Mouse (Mus musculus) liver, embryonic 11.5 days (tissue): ENCODE results near the gene Ccdc141. TPM values are rescaled to one million over a fixed set of nuclear protein-coding genes. Genes with fewer than 3 reads are reported as not detected.

Experiments used
- ATAC-seq: fragments of 200-750 bp; cut with Nextera tagmentation; replicated peaks from 2 replicates; pipeline ENCODE4 v1.8.0; 2017; ENCODE audit warnings: moderate number of reproducible peaks, mild to moderate bottlenecking, moderate TSS enrichment, moderate library complexity; ENCODE audit not compliant: low FRiP score
- DNase-seq: peaks from one replicate; pipeline ENCODE4 v3.0.0-alpha.2; 2017; ENCODE audit warnings: low spot score
- H3K27ac ChIP-seq: fragments of 300-500 bp; sonication (generic); 2 replicates; pipeline ENCODE4 v1.5.1; 2014; ENCODE audit warnings: mild to moderate bottlenecking, low read depth, low read length, control low read depth
- H3K27me3 ChIP-seq: fragments of 300-500 bp; sonication (generic); replicated peaks from 2 replicates; pipeline ENCODE4 v1.6.1; 2014; ENCODE audit warnings: low read length, mixed read lengths; ENCODE audit not compliant: control insufficient read depth, insufficient read depth
- H3K36me3 ChIP-seq: fragments of 300-500 bp; sonication (generic); 2 replicates; pipeline ENCODE4 v1.6.1; 2014; ENCODE audit warnings: mild to moderate bottlenecking, low read length, moderate library complexity, mixed read lengths; ENCODE audit not compliant: control insufficient read depth, insufficient read depth
- H3K4me1 ChIP-seq: fragments of 300-500 bp; sonication (generic); replicated peaks from 2 replicates; pipeline ENCODE4 v1.6.1; 2014; ENCODE audit warnings: low read length, mixed read lengths; ENCODE audit not compliant: control insufficient read depth, insufficient read depth
- H3K4me2 ChIP-seq: fragments of 300-500 bp; sonication (generic); 2 replicates; pipeline ENCODE4 v1.6.1; 2014; ENCODE audit warnings: mild to moderate bottlenecking, control low read depth, moderate library complexity
- H3K4me3 ChIP-seq: fragments of 300-500 bp; sonication (generic); 2 replicates; pipeline ENCODE4 v1.5.1; 2014; ENCODE audit warnings: low read depth, low read length, control low read depth
- H3K9ac ChIP-seq: fragments of 300-500 bp; sonication (generic); 2 replicates; pipeline ENCODE4 v1.6.1; 2014; ENCODE audit warnings: low read depth, low read length, control low read depth
- H3K9me3 ChIP-seq: fragments of 300-500 bp; sonication (generic); 2 replicates; pipeline ENCODE4 v1.6.1; 2016; ENCODE audit warnings: low read length, inconsistent platforms, mixed read lengths; ENCODE audit not compliant: control insufficient read depth
- WGBS: fragments of 180-500 bp; shearing (Covaris S2); extraction: QIAGEN DNeasy Blood & Tissue Kit; methylation state at CpG from one replicate; pipeline ENCODE4 v1.1.7; 2014; 5-methylcytosine and 5-hydroxymethylcytosine counted together
- polyA plus RNA-seq: library from polyadenylated mRNA; unstranded; fragments of >200 nt; fragmentation: Nextera tagmentation; extraction: Ambion mirVana; gene quantifications from 2 replicates; pipeline ENCODE4 v1.2.1, GENCODE M21; 2014

Gene Ccdc141
- polyA plus RNA-seq, 1 experiment from 2014 or later, result 6.3 TPM

DNA sequence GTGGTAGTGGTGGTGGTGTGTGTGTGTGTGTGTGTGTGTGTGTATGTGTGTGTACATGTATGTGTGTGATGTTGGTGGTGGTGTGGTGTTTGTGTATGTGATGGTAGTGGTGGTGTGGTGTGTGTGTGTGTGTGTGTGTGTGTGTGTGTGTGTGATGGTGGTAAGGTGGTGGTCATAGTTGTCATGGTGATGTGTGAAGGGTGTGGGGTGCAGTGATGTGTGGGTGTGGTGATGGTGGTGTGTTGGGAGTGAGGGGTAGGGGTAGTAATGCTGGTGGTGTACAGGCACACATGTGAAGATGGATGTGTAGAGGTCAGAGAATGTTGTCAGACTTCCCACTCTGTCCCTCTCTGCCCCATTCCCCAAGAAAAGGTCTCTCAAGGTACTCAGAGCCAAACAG, 85.1 kb downstream of the Ccdc141 start:
- no peak overlapping the region for H3K4me2 ChIP-seq
- H3K27ac ChIP-seq, result no peak overlapping the region
- H3K4me3 ChIP-seq, result no peak overlapping the region
- DNase-seq, result no peak
- H3K36me3 ChIP-seq, result no peaks in the 10 kb centered on the region
- no peaks in the 10 kb centered on the region for H3K9me3 ChIP-seq
- no peak for ATAC-seq
- no peaks in the 10 kb centered on the region for H3K4me1 ChIP-seq
- no peaks in the 10 kb centered on the region for H3K27me3 ChIP-seq
- H3K9ac ChIP-seq, result no peak overlapping the region

DNA sequence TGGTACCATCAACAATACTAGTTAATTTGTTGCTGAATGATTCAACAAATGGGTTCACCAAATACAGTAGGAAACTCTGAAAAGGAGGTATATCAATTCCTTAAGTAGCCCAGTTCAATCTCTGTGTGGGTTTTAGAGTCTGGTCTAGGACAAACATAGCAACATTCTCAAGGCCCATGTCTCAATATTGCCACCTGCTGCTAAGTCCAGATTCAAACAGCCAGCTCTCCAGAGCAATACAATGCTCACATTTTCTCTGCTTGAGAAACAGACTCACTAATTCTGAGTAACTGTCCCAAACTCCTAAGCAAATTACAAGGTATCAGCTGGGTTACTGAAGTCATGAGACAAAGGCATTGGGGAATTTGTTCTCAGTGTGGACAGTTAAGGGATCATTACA, 85.8 kb downstream of the Ccdc141 start:
- H3K27ac ChIP-seq, result no peak overlapping the region
- no peak overlapping the region for H3K4me3 ChIP-seq
- ATAC-seq (no peak), DNase-seq (no peak)
- no peaks in the 10 kb centered on the region for H3K4me1 ChIP-seq
- no peaks in the 10 kb centered on the region for H3K27me3 ChIP-seq
- no peak overlapping the region for H3K9ac ChIP-seq
- H3K4me2 ChIP-seq, result no peak overlapping the region
- H3K36me3 ChIP-seq, result no peaks in the 10 kb centered on the region
- no peaks in the 10 kb centered on the region for H3K9me3 ChIP-seq

DNA sequence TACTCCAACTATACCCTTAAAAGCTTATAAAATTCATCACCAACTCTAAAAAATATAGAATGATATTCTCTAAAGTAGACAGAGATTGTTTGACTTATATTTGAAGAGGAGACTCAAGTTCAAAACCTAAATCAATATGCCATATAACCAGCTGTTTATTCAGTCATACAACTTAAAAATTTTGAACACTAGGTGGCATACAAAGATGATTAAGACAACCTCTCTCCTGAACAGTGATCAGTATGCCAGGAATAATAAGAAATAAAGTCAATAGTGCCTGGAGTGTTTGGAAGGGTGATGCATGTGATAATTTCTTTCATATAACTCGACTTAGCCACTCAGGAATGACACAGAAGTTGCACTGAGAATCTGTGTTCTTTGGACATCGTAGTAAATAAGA, 89.3 kb downstream of the Ccdc141 start:
- Histone ChIP-seq H3K27me3 (no peaks in the 10 kb centered on the region), H3K36me3 (no peaks in the 10 kb centered on the region), H3K9me3 (no peaks in the 10 kb centered on the region), H3K4me3 (no peak overlapping the region), H3K4me2 (no peak overlapping the region), H3K4me1 (no peaks in the 10 kb centered on the region), H3K27ac (no peak overlapping the region), H3K9ac (no peak overlapping the region)
- DNase-seq (no peak), ATAC-seq (no peak)
- WGBS, result 63% methylated on average over 2 of the region's 2 CpGs

DNA sequence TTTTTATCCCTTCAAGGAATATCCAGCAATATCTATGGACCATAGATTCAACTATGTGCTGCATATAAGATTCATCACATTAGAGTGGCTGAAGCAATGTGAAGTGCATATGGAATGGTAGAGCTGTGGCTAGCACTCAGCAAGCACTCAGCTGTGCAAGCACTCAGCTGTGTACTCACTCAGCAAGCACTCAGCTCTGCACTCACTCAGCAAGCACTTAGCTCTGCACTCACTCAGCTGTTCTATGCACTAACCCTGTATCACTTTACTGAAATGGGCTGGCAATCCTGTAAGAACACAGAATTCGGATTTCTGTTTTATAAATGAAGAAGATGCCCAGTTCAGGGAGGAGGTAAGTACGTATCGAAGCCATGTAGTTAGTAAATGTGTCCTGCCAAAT, 89.8 kb downstream of the Ccdc141 start:
- DNase-seq (no peak), ATAC-seq (no peak)
- H3K36me3 ChIP-seq, result no peaks in the 10 kb centered on the region
- H3K4me1 ChIP-seq, result no peaks in the 10 kb centered on the region
- no peak overlapping the region for H3K4me2 ChIP-seq
- H3K4me3 ChIP-seq, result no peak overlapping the region
- no peak overlapping the region for H3K27ac ChIP-seq
- no peaks in the 10 kb centered on the region for H3K27me3 ChIP-seq
- 81% methylated on average over 3 of the region's 3 CpGs for WGBS
- H3K9ac ChIP-seq, result no peak overlapping the region
- H3K9me3 ChIP-seq, result no peaks in the 10 kb centered on the region

DNA sequence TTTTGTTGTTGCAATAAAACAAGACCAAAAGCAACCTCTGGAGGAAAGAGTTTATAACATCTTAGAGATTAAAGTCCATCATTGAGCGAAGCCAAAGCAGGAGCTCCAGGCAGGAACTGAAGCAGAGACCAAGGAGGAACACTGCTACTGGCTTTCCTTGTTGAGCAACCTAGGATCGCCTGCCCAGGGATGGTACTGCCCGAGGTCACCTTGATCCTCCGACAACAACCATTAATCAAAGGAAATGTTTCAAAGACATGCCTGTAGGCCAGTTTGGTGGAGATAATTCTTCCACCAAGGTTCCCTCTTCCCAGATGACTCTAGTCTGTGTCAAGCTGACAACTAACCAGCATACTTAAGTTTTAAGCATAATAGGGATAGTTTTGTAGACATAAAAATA, 91.7 kb downstream of the Ccdc141 start:
- Histone ChIP-seq H3K9ac (no peak overlapping the region), H3K4me1 (no peaks in the 10 kb centered on the region), H3K36me3 (no peaks in the 10 kb centered on the region), H3K4me3 (no peak overlapping the region), H3K4me2 (no peak overlapping the region), H3K27me3 (no peaks in the 10 kb centered on the region), H3K27ac (no peak overlapping the region), H3K9me3 (no peaks in the 10 kb centered on the region)
- no peak for ATAC-seq
- WGBS, result 69% methylated on average over 4 of the region's 4 CpGs
- DNase-seq, result no peak

DNA sequence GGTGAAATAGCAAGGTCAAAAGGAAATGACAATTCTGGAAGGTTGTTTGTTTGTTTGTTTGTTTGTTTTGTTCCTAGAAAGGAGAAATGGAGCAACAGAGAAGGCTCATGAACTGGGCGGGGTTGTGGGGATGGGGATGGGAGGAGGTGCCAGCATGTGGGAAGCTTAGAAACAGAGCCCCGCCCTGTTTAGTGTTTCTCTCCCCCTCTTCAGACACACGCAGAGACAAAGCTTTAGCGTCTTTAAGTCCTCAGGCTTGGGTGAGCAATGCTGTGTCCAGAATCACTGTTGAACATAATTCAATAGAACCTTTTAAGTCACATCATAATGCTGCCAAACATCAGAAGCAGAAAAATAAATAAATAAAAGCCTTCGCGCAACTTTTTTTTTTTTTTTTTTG, 96.1 kb downstream of the Ccdc141 start:
- no peak overlapping the region for H3K27ac ChIP-seq
- ATAC-seq (no peak), DNase-seq (no peak)
- no peaks in the 10 kb centered on the region for H3K9me3 ChIP-seq
- H3K4me1 ChIP-seq, result no peaks in the 10 kb centered on the region
- no peaks in the 10 kb centered on the region for H3K36me3 ChIP-seq
- 60% methylated on average over 6 of the region's 6 CpGs for WGBS
- no peaks in the 10 kb centered on the region for H3K27me3 ChIP-seq
- H3K4me3 ChIP-seq, result no peak overlapping the region
- no peak overlapping the region for H3K4me2 ChIP-seq
- no peak overlapping the region for H3K9ac ChIP-seq

DNA sequence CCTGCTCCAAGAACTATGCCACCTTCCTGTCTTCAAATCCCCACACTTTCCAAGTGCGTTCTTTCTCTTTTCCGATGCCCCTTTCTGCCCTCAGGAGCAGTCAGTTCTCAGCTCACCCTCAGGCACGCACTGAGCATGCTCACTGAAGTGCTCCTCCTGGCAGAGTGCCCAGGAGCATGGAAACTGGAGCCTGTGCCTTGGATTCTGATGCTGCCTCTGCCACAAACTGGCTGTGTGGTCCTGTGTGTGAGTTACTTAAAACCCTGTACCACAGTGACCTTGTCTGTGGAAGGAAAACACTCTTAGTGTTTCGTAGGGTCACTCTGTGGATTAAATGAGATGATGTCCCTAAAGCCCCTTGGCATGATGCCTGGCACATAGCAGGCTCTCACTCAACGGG, 96.5 kb downstream of the Ccdc141 start:
- Histone ChIP-seq H3K4me1 (no peaks in the 10 kb centered on the region), H3K4me3 (no peak overlapping the region), H3K4me2 (no peak overlapping the region), H3K9ac (no peak overlapping the region), H3K27me3 (no peaks in the 10 kb centered on the region), H3K27ac (no peak overlapping the region), H3K9me3 (no peaks in the 10 kb centered on the region), H3K36me3 (no peaks in the 10 kb centered on the region)
- ATAC-seq (no peak), DNase-seq (no peak)
- WGBS, result 76% methylated on average over 5 of the region's 5 CpGs

DNA sequence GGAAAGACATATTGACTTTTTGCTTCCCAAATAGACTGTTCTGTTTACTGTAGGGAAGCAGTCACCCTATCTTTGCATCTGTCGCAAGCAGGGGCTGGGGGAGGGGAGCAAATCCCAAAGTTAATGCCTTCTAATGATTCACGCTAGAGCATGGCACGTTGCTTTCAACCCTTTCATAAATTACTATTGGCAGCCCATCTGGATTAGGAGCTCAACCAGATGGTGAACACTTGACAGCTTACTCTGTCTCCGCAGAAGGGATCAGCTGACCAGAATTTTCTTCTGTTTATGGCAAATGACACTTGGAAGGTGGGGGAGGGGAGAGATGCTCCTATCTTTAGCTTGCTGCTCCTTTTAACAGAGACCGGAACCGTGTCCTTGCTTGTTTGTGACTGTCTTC, 105.1 kb downstream of the Ccdc141 start:
- no peak for ATAC-seq
- no peaks in the 10 kb centered on the region for H3K9me3 ChIP-seq
- H3K4me1 ChIP-seq, result no peaks in the 10 kb centered on the region; the same call in 1 of the 2 replicates
- no peak for DNase-seq
- no peak overlapping the region for H3K9ac ChIP-seq
- 44% methylated on average over 6 of the region's 6 CpGs for WGBS
- H3K4me2 ChIP-seq, result no peak overlapping the region
- H3K27ac ChIP-seq, result no peak overlapping the region
- H3K36me3 ChIP-seq, result no peaks in the 10 kb centered on the region
- no peak overlapping the region for H3K4me3 ChIP-seq
- no peaks in the 10 kb centered on the region for H3K27me3 ChIP-seq

DNA sequence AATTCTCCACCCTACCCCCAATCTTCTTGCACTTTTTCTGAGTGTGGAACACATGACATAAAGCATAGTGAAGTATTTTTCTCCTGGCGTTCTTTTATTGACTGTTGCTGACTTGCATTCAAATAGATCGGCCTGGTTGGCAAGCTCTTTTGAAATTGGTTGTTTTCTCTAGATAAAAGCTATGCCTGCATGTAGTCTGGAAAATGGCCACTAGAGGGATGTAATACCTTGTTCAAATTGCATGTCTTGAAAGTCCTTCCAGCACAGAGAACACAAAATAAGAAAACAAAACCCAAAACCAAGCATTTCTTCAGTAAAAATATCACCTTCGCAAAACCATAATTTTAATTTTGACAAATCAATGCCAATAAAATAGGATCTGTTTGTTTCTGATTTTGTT, 108.6 kb downstream of the Ccdc141 start:
- DNase-seq, result no peak

More for the DNA sequence above, 108.6 kb downstream of the Ccdc141 start:
- H3K4me3 ChIP-seq, result no peak overlapping the region
- no peaks in the 10 kb centered on the region for H3K9me3 ChIP-seq
- no peaks in the 10 kb centered on the region; the same call in 1 of the 2 replicates for H3K4me1 ChIP-seq
- 43% methylated on average over 3 of the region's 3 CpGs for whole genome bisulfite sequencing
- no peak overlapping the region for H3K9ac ChIP-seq
- ATAC-seq, result no peak
- H3K27me3 ChIP-seq, result no peaks in the 10 kb centered on the region
- H3K4me2 ChIP-seq, result no peak overlapping the region
- no peaks in the 10 kb centered on the region for H3K36me3 ChIP-seq
- no peak overlapping the region for H3K27ac ChIP-seq
